Mouse (Mus musculus): ENCODE data around the gene Rsrc1.
A peak's percentile ranks its signal among the peaks of the same experiment; 100 is the strongest.
"Not testable (repeated sequence)": the region's sequence is repeated elsewhere in the genome, so short reads cannot be mapped to it uniquely, and the experiment has no call there.

Rsrc1 gene

GRCm38 (mm10) chr3:66985539-66986286, 4.5 kb downstream of the Rsrc1 start:
- DNase-seq (ENCODE audit: low spot score in 2 of 2) = peak; percentile 52 to 74

GRCm38 (mm10) chr3:66986287-66986560, 5.0 kb downstream of the Rsrc1 start:
- no peak for DNase-seq (ENCODE audit: low spot score in 2 of 2)

GRCm38 (mm10) chr3:66996820-66997219, 15.6 kb downstream of the Rsrc1 start:
- DNase-seq (ENCODE audit: low spot score in 2 of 2) = no peak

GRCm38 (mm10) chr3:67036387-67037062, 55.3 kb downstream of the Rsrc1 start:
- no peak for DNase-seq (ENCODE audit: low spot score in 2 of 2)

GRCm38 (mm10) chr3:67059755-67060154, 78.6 kb downstream of the Rsrc1 start:
- no peak for DNase-seq (ENCODE audit: low spot score in 2 of 2)

- no peak for DNase-seq (ENCODE audit: low spot score in 2 of 2)
Observed at GRCm38 (mm10) chr3:67070575-67071488, 89.6 kb downstream of the Rsrc1 start.

- not testable (repeated sequence) for DNase-seq (ENCODE audit: low spot score in 2 of 2)
Observed at GRCm38 (mm10) chr3:67073653-67074052, 92.5 kb downstream of the Rsrc1 start.

- DNase-seq (ENCODE audit: low spot score in 2 of 2) = no peak
Observed at GRCm38 (mm10) chr3:67075484-67075883, 94.3 kb downstream of the Rsrc1 start.

- DNase-seq (ENCODE audit: low spot score in 2 of 2) = no peak
Observed at GRCm38 (mm10) chr3:67084742-67085141, 103.6 kb downstream of the Rsrc1 start.

- DNase-seq (ENCODE audit: low spot score in 2 of 2) = no peak
Observed at GRCm38 (mm10) chr3:67108428-67108827, 127.2 kb downstream of the Rsrc1 start.

- DNase-seq (ENCODE audit: low spot score in 2 of 2) = no peak
Observed at GRCm38 (mm10) chr3:67116317-67116716, 135.1 kb downstream of the Rsrc1 start.

- no peak for DNase-seq (ENCODE audit: low spot score in 2 of 2)
Observed at GRCm38 (mm10) chr3:67132521-67132920, 151.3 kb downstream of the Rsrc1 start.

GRCm38 (mm10) chr3:67135749-67136375, 154.7 kb downstream of the Rsrc1 start:
- no peak for DNase-seq (ENCODE audit: low spot score in 2 of 2)

GRCm38 (mm10) chr3:67144952-67145351, 163.8 kb downstream of the Rsrc1 start:
- DNase-seq (ENCODE audit: low spot score in 2 of 2) = no peak

- no peak for DNase-seq (ENCODE audit: low spot score in 2 of 2)
Observed at GRCm38 (mm10) chr3:67146280-67146679, 165.1 kb downstream of the Rsrc1 start.

- no peak for DNase-seq (ENCODE audit: low spot score in 2 of 2)
Observed at GRCm38 (mm10) chr3:67147246-67147645, 166.1 kb downstream of the Rsrc1 start.

- DNase-seq (ENCODE audit: low spot score in 2 of 2) = no peak
Observed at GRCm38 (mm10) chr3:67197179-67197578, 216.0 kb downstream of the Rsrc1 start.

- no peak for DNase-seq (ENCODE audit: low spot score in 2 of 2)
Observed at GRCm38 (mm10) chr3:67213047-67213457, 231.9 kb downstream of the Rsrc1 start.

GRCm38 (mm10) chr3:67232617-67233241, 251.5 kb downstream of the Rsrc1 start:
- DNase-seq (ENCODE audit: low spot score in 2 of 2) = no peak

- DNase-seq (ENCODE audit: low spot score in 2 of 2) = not testable (repeated sequence)
Observed at GRCm38 (mm10) chr3:67242451-67242850, 261.3 kb downstream of the Rsrc1 start.

- no peak for DNase-seq (ENCODE audit: low spot score in 2 of 2)
Observed at GRCm38 (mm10) chr3:67267448-67267847, 286.3 kb downstream of the Rsrc1 start.
